Mouse (Mus musculus) stomach, embryonic 15.5 days (tissue): Measurements from ENCODE around the gene Zyx. TPM values are rescaled to one million over a fixed set of nuclear protein-coding genes. Genes with fewer than 3 reads are reported as not detected.

Experiments used
- ATAC-seq: fragments of 200-750 bp; cut with Nextera tagmentation; 2 replicates; pipeline ENCODE4 v1.8.0; 2017; ENCODE audit warnings: low read depth, moderate number of reproducible peaks, moderate TSS enrichment; ENCODE audit not compliant: insufficient read depth, low FRiP score
- H3K27ac ChIP-seq: fragments of 300-500 bp; sonication (generic); 2 replicates; pipeline ENCODE4 v1.5.1; 2015; ENCODE audit warnings: mild to moderate bottlenecking, inconsistent platforms
- H3K27me3 ChIP-seq: fragments of 300-500 bp; sonication (generic); replicated peaks from 2 replicates; pipeline ENCODE4 v1.6.1; 2015; ENCODE audit warnings: inconsistent platforms
- H3K36me3 ChIP-seq: fragments of 300-500 bp; sonication (generic); 2 replicates; pipeline ENCODE4 v1.6.1; 2015; ENCODE audit warnings: inconsistent platforms
- H3K4me1 ChIP-seq: fragments of 300-500 bp; sonication (generic); 2 replicates; pipeline ENCODE4 v1.6.1; 2015; ENCODE audit warnings: inconsistent platforms
- H3K4me2 ChIP-seq: fragments of 300-500 bp; sonication (generic); 2 replicates; pipeline ENCODE4 v1.6.1; 2015; ENCODE audit warnings: mild to moderate bottlenecking, inconsistent platforms
- H3K4me3 ChIP-seq: fragments of 300-500 bp; sonication (generic); replicated peaks from 2 replicates; pipeline ENCODE4 v1.5.1; 2015; ENCODE audit warnings: inconsistent platforms
- H3K9ac ChIP-seq: fragments of 300-500 bp; sonication (generic); 2 replicates; pipeline ENCODE4 v1.6.1; 2015; ENCODE audit warnings: inconsistent platforms
- H3K9me3 ChIP-seq: fragments of 300-500 bp; sonication (generic); 2 replicates; pipeline ENCODE4 v1.6.1; 2016; ENCODE audit warnings: inconsistent platforms
- WGBS: fragments of 180-500 bp; shearing (Covaris S2); methylation state at CpG from one replicate; pipeline ENCODE4 v1.1.7; 2015; 5-methylcytosine and 5-hydroxymethylcytosine counted together
- polyA plus RNA-seq: library from polyadenylated mRNA; unstranded; fragments of >200 nt; fragmentation: Nextera tagmentation; extraction: Ambion mirVana; gene quantifications from 2 replicates; pipeline ENCODE4 v1.2.1, GENCODE M21; 2015

Zyx gene
- polyA plus RNA-seq, 1 experiment from 2014 or later, result 96.9 TPM

DNA sequence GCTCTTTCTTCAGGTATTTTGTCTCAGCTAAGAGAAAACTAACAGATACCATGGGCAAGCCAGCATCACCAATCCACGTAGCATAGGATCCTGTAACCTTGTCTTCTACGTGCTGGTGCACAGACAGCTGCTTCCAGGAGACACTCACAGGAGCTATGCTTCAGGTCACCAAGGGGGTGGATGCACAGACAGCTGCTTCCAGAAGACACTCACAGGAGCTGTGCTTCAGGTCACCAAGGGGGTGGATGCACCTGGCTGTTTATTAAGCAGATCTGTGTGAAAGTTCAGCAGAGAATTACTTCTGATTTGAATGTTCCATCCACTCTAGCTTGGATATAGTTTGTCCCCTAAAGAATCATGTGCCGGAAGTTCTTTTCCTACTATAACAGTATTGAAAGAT is 18.5 kb upstream of the Zyx start:
- Histone ChIP-seq H3K36me3 (no peaks in the 10 kb centered on the region), H3K4me1 (no peaks in the 10 kb centered on the region), H3K27ac (no peak overlapping the region), H3K9ac (no peak overlapping the region), H3K9me3 (no peaks in the 10 kb centered on the region), H3K4me3 (no peak overlapping the region), H3K27me3 (no peaks in the 10 kb centered on the region), H3K4me2 (no peak overlapping the region)
- 84% methylated on average over 3 of the region's 3 CpGs for WGBS
- ATAC-seq, result no peak

DNA sequence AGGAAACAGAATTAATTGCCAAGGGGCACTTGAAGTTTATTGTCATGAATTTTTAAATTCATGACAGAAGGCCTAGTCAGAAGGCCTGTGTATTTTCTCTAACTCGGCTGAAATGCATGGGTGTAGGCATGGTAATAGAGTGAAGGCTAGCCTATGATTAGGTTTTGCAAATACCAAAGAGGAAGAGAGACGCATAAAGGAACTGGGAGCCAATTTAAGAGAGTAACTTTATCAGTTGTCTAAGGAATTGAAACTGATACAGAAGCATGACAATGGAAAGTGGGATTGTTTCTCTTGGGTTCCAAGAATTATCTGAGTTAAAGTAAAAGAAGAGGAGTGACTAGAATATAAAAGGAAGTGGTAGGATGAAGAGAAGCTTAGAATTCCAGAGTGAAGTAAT is 10.2 kb upstream of the Zyx start:
- Histone ChIP-seq H3K4me3 (no peak overlapping the region), H3K27ac (no peak overlapping the region), H3K9ac (no peak overlapping the region), H3K4me1 (no peaks in the 10 kb centered on the region), H3K4me2 (no peak overlapping the region), H3K36me3 (no peaks in the 10 kb centered on the region), H3K9me3 (no peaks in the 10 kb centered on the region), H3K27me3 (no peaks in the 10 kb centered on the region)
- WGBS, result 75% methylated on average over 2 of the region's 2 CpGs
- no peak for ATAC-seq

DNA sequence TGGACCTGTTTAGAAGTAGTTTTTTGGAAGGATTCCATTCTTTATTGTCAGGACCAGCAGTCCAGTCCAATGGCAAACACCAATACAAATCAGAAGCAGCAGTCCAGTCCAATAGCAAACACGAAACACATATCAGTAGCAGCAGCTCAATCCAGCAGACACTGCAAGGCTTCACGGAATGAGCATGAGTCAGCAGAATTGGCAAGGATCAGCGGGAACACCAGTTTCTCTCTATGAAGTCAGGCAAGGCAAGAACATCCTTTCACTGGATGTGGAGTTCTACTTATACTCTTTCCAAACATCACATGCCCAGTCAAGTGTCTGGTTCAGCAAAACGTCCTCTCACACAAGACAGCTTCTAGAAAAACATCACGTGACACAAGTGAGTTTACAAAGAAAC is 9.4 kb upstream of the Zyx start:
- 72% methylated on average over 5 of the region's 5 CpGs for WGBS
- Histone ChIP-seq H3K9ac (no peak overlapping the region), H3K27ac (no peak overlapping the region), H3K27me3 (no peaks in the 10 kb centered on the region), H3K36me3 (no peaks in the 10 kb centered on the region), H3K4me1 (no peaks in the 10 kb centered on the region), H3K4me2 (no peak overlapping the region), H3K9me3 (no peaks in the 10 kb centered on the region), H3K4me3 (no peak overlapping the region)
- no peak for ATAC-seq

DNA sequence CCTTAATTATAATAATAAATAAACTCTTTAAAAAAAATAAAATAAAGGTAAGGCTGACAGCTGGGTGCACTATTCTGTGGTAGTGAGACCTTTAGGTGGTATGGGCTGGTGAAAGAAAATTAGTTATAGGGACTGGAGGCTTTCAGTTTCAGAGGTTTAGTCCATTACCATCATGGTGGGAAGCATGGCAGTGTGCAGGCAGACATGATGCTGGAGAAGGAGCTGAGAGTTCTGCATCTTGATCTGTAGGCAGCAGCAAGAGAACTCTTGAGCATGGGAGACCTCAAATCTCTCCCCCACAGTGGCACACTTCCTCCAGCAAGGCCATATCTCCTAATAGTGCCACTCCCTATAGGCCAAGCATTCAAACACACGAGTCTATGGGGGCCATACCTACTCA is 7.3 kb upstream of the Zyx start:
- Histone ChIP-seq H3K27ac (no peak overlapping the region), H3K9ac (no peak overlapping the region), H3K9me3 (no peaks in the 10 kb centered on the region), H3K4me3 (no peak overlapping the region), H3K36me3 (no peaks in the 10 kb centered on the region), H3K27me3 (no peaks in the 10 kb centered on the region), H3K4me1 (no peaks in the 10 kb centered on the region), H3K4me2 (no peak overlapping the region)
- WGBS, result 63% methylated on average over 1 of the region's 1 CpGs
- no peak for ATAC-seq

DNA sequence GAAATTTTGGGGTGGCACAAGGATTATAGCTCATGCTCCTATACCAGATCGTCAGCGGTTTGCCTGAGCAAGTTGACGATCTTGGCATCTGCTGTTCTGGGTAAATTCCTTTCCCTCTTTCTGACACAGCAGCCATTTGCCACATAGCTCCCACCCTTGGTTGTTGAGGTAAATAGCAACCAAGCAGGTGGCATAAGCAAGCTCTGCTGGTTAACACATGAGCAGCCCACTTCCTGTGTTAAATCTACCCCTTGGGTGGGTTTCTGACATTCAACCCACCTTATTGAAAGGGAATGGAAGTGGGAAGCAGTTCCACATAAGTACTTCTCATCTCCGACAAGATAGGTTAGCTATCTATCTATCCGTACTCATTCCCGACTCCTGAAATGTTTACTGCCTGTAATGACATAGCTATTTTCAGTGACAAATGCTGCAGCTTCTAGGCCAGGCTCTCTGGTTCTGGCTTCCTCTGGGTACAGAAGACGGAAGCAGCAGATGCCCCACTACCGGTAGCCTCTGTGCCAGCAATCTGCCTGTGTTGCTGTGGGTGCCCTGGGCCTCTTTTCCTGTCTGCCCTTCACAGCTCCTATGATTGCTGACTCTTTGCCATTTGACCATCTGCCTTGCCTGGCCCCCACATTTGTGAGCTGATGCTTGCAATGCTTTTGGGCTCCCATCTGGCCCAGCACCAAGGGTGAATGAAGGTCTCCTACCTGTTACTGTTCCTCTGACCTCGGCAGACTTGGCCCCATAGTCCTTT is 5.9 kb upstream of the Zyx start:
- H3K27ac ChIP-seq, result no peak overlapping the region
- no peak for ATAC-seq
- H3K27me3 ChIP-seq, result no peaks in the 10 kb centered on the region
- H3K4me3 ChIP-seq, result no peak overlapping the region
- no peak overlapping the region for H3K4me2 ChIP-seq
- no peaks in the 10 kb centered on the region for H3K36me3 ChIP-seq
- 71% methylated on average over 9 of the region's 9 CpGs for WGBS
- H3K4me1 ChIP-seq, result no peaks in the 10 kb centered on the region
- no peaks in the 10 kb centered on the region for H3K9me3 ChIP-seq
- H3K9ac ChIP-seq, result no peak overlapping the region

DNA sequence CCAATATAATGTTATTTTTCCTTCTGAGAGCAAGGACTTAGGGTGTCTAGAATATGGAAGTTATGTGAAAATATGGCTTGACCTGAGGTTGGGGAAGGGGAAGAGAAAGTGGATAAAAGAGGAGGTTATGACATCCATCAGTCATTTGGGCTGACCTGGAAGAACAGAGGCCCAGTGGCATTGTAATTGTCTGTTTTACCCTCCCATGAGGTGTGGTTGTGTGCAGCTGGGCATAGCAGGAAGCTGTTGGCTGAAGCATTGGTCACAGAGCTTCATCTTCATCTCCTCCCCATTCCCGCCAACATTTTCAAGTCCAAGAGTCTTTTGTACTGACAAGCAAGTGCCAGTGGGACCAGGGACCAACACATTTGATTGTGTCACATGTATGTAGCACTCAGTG is 5.2 kb upstream of the Zyx start:
- Histone ChIP-seq H3K9ac (no peak overlapping the region), H3K27ac (no peak overlapping the region), H3K4me3 (no peak overlapping the region), H3K4me1 (no peaks in the 10 kb centered on the region), H3K4me2 (no peak overlapping the region), H3K36me3 (no peaks in the 10 kb centered on the region), H3K9me3 (no peaks in the 10 kb centered on the region), H3K27me3 (no peaks in the 10 kb centered on the region)
- WGBS, result 92% methylated on average over 1 of the region's 1 CpGs
- no peak for ATAC-seq

DNA sequence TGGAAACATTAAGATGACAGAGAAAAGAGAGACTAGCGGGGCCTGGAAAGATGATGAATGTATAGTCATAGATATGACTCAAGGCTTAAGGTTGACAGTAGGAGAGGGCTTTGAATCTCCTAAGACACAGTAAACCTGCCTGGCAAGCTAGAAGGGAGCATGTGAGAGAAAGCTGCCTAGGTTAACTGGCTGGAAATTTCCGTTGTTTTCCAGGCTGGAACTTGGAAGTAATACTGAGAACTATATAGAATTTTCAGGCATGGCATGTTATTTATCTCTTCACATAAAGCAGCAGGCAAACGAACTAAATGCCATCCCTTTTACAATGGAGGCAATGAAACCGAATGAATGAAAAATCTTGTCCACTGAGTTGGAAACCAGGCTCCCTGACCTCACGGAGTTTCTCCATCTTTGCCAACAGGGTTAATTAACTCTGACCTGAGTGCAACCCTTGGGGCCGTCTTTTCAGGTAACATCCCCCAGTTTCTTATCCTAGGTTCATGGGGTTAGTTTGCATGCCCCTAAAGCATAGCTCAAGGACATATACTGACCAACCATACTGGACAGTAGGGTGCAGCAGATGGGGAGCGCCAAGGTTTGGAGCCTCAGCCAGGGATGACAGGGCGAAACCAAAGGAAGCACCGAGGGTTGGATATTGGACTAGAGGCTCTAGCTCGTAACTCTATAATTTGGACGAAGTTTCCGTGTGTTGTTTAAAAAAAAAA is 987 bp upstream of the Zyx start:
- ATAC-seq, result no peak
- no peak overlapping the region for H3K9ac ChIP-seq
- 42% methylated on average over 12 of the region's 12 CpGs for WGBS

DNA sequence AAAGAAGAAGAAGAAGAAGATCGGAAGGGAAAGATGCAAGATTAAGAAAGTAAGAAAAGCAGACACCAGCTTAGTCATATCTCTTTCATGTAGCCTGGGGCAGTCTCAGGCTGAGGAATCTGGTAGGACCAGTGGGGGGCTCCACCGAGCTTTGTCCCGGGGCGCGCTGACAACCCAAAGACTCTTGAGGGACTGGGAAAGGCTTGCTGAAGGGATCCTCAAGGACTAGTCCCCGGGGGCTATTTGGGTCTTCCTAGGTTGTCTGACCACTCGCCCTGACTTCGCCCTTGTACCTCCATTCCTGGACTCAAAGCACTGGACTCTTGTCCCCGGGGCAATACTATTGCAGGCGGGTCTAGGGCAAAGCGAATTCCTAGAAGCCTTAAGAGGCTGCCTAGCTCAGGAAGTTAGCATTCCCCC is 414 bp upstream of the Zyx start:
- H3K4me3 ChIP-seq, result peak overlapping the region; percentile 84
- H3K4me2 ChIP-seq, result peak overlapping the region; percentile 75
- H3K27ac ChIP-seq, result peak overlapping the region; percentile 97
- peak overlapping the region; percentile 25 for H3K9ac ChIP-seq
- WGBS, result 0% methylated on average over 11 of the region's 11 CpGs
- peak; percentile 23 for ATAC-seq
- no peaks in the 10 kb centered on the region for H3K27me3 ChIP-seq
- H3K4me1 ChIP-seq, result peaks cover 33% of the 10 kb centered on the region
- H3K9me3 ChIP-seq, result no peaks in the 10 kb centered on the region
- no peaks in the 10 kb centered on the region; the same call in 1 of the 2 replicates for H3K36me3 ChIP-seq

More for the DNA sequence above, 987 bp upstream of the Zyx start:
- peak overlapping the region; percentile 84 for H3K4me3 ChIP-seq
- H3K9me3 ChIP-seq, result no peaks in the 10 kb centered on the region
- H3K4me1 ChIP-seq, result peaks cover 27% of the 10 kb centered on the region
- H3K4me2 ChIP-seq, result peak overlapping the region; percentile 75
- no peaks in the 10 kb centered on the region for H3K27me3 ChIP-seq
- H3K36me3 ChIP-seq, result no peaks in the 10 kb centered on the region; the same call in 1 of the 2 replicates
- peak overlapping the region; percentile 97; the same call in 1 of the 2 replicates for H3K27ac ChIP-seq

DNA sequence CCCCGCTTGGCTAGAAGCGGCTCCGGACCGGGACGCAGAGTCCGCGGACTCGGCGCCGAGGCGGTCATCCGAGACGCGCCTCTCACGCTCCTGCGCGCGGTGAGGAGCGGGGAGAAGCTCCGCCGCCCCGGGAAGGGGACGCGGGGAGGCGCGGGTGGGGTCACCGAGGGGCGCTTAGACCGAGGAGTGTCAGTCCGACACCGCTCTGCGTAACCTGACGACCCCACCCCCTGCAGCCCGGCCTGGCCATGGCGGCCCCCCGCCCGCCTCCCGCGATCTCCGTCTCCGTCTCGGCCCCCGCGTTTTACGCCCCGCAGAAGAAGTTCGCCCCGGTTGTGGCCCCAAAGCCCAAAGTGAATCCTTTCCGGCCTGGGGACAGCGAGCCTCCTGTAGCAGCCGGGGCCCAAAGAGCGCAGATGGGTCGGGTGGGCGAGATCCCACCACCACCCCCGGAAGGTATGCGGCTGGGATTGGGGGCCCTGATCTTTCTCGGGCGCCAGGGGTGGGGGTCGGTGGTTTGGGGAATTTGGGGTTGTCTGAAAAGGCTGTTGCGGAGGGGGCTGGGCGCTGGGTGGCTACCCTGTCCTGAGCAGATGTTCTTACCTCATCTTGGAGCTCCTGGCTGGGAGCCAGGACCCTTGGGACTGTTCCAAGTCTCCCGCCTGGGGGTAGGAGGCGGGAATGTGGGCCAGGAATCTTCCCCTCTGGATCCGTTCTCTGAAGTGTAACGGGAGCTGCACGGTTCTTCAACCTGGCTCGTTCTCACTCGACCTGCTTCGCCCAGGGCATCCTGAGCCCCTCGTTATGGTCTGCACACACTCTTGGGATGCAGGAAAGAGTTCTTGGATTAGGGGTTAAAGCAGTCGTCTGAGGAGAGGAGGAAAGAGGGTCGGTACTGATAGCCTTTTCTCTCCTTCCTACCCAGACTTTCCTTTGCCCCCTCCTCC is 864 bp downstream of the Zyx start:
- Histone ChIP-seq H3K27ac (peak overlapping the region; percentile 97), H3K9me3 (no peaks in the 10 kb centered on the region), H3K4me3 (peak overlapping the region; percentile 84), H3K36me3 (peaks cover 4% of the 10 kb centered on the region; the same call in 1 of the 2 replicates), H3K4me2 (peak overlapping the region; percentile 75), H3K27me3 (no peaks in the 10 kb centered on the region), H3K9ac (peak overlapping the region; percentile 83), H3K4me1 (peaks cover 43% of the 10 kb centered on the region)
- peak; percentile 3; the same call in 1 of the 2 replicates for ATAC-seq
- WGBS, result under 1% methylated on average over 68 of the region's 72 CpGs

DNA sequence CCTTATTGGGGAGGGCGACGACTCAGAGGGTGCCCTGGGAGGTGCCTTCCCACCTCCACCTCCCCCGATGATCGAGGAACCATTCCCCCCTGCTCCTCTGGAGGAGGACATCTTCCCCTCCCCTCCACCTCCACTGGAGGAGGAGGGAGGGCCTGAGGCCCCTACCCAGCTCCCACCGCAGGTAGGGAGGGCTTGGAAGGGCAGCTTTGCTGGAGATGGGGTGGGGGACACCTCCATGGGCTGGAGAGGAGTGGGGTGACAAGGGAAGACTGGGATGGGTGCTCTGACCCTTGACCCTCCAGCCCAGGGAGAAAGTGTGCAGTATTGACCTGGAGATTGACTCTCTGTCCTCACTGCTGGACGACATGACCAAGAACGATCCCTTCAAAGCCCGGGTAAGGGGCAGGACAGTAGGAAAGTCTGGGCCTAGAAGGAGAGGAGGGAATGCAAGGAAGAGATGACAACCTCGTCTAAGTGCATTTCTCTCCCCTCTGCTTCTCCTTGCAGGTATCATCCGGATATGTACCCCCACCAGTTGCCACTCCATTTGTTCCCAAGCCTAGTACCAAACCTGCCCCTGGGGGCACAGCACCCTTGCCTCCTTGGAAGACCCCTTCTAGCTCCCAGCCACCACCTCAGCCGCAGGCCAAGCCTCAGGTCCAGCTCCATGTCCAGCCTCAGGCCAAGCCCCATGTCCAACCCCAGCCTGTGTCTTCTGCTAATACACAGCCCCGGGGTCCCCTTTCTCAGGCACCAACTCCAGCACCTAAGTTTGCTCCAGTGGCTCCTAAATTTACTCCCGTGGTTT is 1.7 kb downstream of the Zyx start:
- no peak for ATAC-seq
- peak overlapping the region; percentile 83 for H3K9ac ChIP-seq
- peak overlapping the region; percentile 97; the same call in 1 of the 2 replicates for H3K27ac ChIP-seq
- no peaks in the 10 kb centered on the region for H3K9me3 ChIP-seq
- no peaks in the 10 kb centered on the region for H3K27me3 ChIP-seq
- H3K4me1 ChIP-seq, result peaks cover 45% of the 10 kb centered on the region
- 37% methylated on average over 13 of the region's 13 CpGs for WGBS
- H3K36me3 ChIP-seq, result peaks cover 11% of the 10 kb centered on the region
- peak overlapping the region; percentile 84 for H3K4me3 ChIP-seq
- peak overlapping the region; percentile 75 for H3K4me2 ChIP-seq
